Mouse (Mus musculus): ENCODE measurements around the gene Snx22.

Gene Snx22

GRCm38 (mm10) chr9:66068971-66069391 lies 538 bp downstream of the Snx22 start:
- CTCF ChIA-PET: no interaction called here

GRCm38 (mm10) chr9:66068056-66068455 lies 1.5 kb downstream of the Snx22 start:
- CTCF ChIA-PET: no interaction called here

GRCm38 (mm10) chr9:66067542-66067941 lies 2.0 kb downstream of the Snx22 start:
- CTCF ChIA-PET: no interaction called here

- CTCF ChIA-PET: interaction anchor here (0.6 kb wide), 1 partner anchor 542 kb away, joined by 3 read pairs; no protein-coding TSS in a partner anchor
These were observed 2.7 kb downstream of the Snx22 start for GRCm38 (mm10) chr9:66066791-66067190.

GRCm38 (mm10) chr9:66064316-66064715 lies 5.2 kb downstream of the Snx22 start:
- CTCF ChIA-PET: no interaction called here

- CTCF ChIA-PET: no interaction called here
These were observed 6.1 kb downstream of the Snx22 start for GRCm38 (mm10) chr9:66063446-66063845.

- CTCF ChIA-PET: interaction anchor here (0.5 to 0.6 kb wide), 2 partner anchors 24 to 806 kb away, joined by 3 read pairs; no protein-coding TSS in a partner anchor
These were observed 7.9 kb downstream of the Snx22 start for GRCm38 (mm10) chr9:66061656-66062055.

GRCm38 (mm10) chr9:66060986-66061385 lies 8.5 kb downstream of the Snx22 start:
- CTCF ChIA-PET: interaction anchor here (0.6 kb wide), 3 partner anchors 21 to 299 kb away, joined by 3 to 6 read pairs (median 4); no protein-coding TSS in a partner anchor

GRCm38 (mm10) chr9:66060308-66060647 lies 9.2 kb downstream of the Snx22 start:
- CTCF ChIA-PET: interaction anchor here (0.6 kb wide), 2 partner anchors 21 to 300 kb away, joined by 3 to 6 read pairs; no protein-coding TSS in a partner anchor

GRCm38 (mm10) chr9:66059583-66060307 lies 9.8 kb downstream of the Snx22 start, which contains the start of gene Ppib:
Gene Ppib (plus strand): TSS chr9:66060222.
- CTCF ChIA-PET: no interaction called here

GRCm38 (mm10) chr9:66053620-66054019 lies 15.9 kb downstream of the Snx22 start:
- CTCF ChIA-PET: interaction anchor here (0.8 kb wide), 1 partner anchor 23 kb away, joined by 8 read pairs; no protein-coding TSS in a partner anchor

GRCm38 (mm10) chr9:66052731-66053130 lies 16.8 kb downstream of the Snx22 start:
- CTCF ChIA-PET: interaction anchor here (0.7 to 0.8 kb wide), 2 partner anchors 22 to 53 kb away, joined by 3 to 8 read pairs; no protein-coding TSS in a partner anchor

- CTCF ChIA-PET: no interaction called here
These were observed 18.0 kb downstream of the Snx22 start for GRCm38 (mm10) chr9:66051493-66051892.

- CTCF ChIA-PET: interaction anchor here (0.6 kb wide), 1 partner anchor 733 kb away, joined by 3 read pairs; no protein-coding TSS in a partner anchor
These were observed 19.5 kb downstream of the Snx22 start for GRCm38 (mm10) chr9:66049931-66050601.

GRCm38 (mm10) chr9:66043241-66043640 lies 26.3 kb downstream of the Snx22 start:
- CTCF ChIA-PET: no interaction called here

GRCm38 (mm10) chr9:66042331-66042730 lies 27.2 kb downstream of the Snx22 start:
- CTCF ChIA-PET: no interaction called here

GRCm38 (mm10) chr9:66040801-66041200 lies 28.7 kb downstream of the Snx22 start:
- CTCF ChIA-PET: no interaction called here

GRCm38 (mm10) chr9:66039290-66039689 lies 30.2 kb downstream of the Snx22 start:
- CTCF ChIA-PET: interaction anchor here (0.5 kb wide), 1 partner anchor 21 kb away, joined by 3 read pairs; no protein-coding TSS in a partner anchor

GRCm38 (mm10) chr9:66038581-66038980 lies 30.9 kb downstream of the Snx22 start:
- CTCF ChIA-PET: no interaction called here

- CTCF ChIA-PET: interaction anchor here (0.5 kb wide), 1 partner anchor 187 kb away, joined by 16 read pairs; no protein-coding TSS in a partner anchor
These were observed 31.4 kb downstream of the Snx22 start for GRCm38 (mm10) chr9:66038082-66038481.

GRCm38 (mm10) chr9:66020601-66021000 lies 48.9 kb downstream of the Snx22 start:
- CTCF ChIA-PET: no interaction called here

Data from spleen, embryonic (tissue).